Mouse (Mus musculus): ENCODE measurements around the gene Insm1. TPM values are rescaled to one million over a fixed set of nuclear protein-coding genes. Genes with fewer than 3 reads are reported as not detected.

Insm1 gene
- 1.2 and 1.4 TPM in 2 replicates for polyA plus RNA-seq (2012; rRNA removed)

GRCm38 (mm10) chr2:146221076-146221928 lies at the start of gene Insm1:
TSS of gene Insm1 (plus strand) at chr2:146221921.
- WGBS: 1% methylated on average over 80 of the region's 86 CpGs
- no peak for DNase-seq (ENCODE audit: low read depth, low spot score)

- no peak for DNase-seq (ENCODE audit: low read depth, low spot score)
- 55% methylated on average over 4 of the region's 4 CpGs for WGBS
Observed at GRCm38 (mm10) chr2:146172106-146172505, 49.6 kb upstream of the Insm1 start.

GRCm38 (mm10) chr2:146174173-146174572 lies 47.5 kb upstream of the Insm1 start:
- no peak for DNase-seq (ENCODE audit: low read depth, low spot score)
- 78% methylated on average over 7 of the region's 7 CpGs for WGBS

DNA sequence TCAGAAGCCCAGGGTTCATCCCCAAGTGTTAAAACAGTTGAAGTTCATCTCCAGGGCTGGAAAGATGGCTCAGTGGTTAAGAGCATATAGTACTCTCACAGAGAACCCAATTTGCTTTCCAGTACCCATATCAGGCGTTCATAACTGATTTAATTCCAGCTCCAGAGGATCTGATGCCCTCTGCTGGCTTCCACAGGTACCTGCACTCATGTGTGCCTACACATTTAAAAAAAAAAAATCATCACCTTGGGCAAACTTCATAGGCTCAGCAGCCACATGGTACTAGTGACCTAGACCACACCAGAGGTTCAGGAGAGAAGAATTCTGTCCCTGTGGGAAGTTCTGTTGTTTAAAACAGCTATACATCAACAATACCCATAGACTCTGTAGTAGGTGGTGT lies 43.0 kb upstream of the Insm1 start:
- 61% methylated on average over 1 of the region's 1 CpGs for WGBS
- DNase-seq (ENCODE audit: low read depth, low spot score): no peak

- WGBS: 84% methylated on average over 24 of the region's 24 CpGs
- no peak for DNase-seq (ENCODE audit: low read depth, low spot score)
Observed at GRCm38 (mm10) chr2:146183830-146184793, 37.6 kb upstream of the Insm1 start.

- 86% methylated on average over 11 of the region's 11 CpGs for WGBS
Observed at GRCm38 (mm10) chr2:146196126-146196525, 25.6 kb upstream of the Insm1 start.

DNA sequence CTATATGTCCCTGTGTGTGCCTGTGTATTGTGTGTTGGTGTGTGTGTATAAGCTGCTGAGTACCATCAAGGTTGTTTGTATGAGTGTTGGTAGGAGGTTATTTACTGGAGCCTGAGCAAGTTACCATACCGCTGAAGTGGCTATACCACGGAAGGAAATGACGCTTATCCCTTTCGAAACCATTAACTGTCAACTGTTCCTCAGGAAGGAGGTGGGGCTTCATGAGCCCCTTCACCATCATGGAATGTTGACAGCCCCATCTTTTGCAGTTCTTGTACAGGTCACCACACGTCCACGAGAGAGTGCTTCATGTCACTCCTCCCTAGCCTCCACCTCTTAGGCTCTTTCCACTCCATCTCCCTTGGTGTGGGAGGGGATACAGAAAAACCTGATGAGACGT lies 23.8 kb upstream of the Insm1 start:
- no peak for DNase-seq (ENCODE audit: low read depth, low spot score)
- 65% methylated on average over 7 of the region's 7 CpGs for WGBS

More at GRCm38 (mm10) chr2:146196126-146196525, 25.6 kb upstream of the Insm1 start:
- no peak for DNase-seq (ENCODE audit: low read depth, low spot score)

DNA sequence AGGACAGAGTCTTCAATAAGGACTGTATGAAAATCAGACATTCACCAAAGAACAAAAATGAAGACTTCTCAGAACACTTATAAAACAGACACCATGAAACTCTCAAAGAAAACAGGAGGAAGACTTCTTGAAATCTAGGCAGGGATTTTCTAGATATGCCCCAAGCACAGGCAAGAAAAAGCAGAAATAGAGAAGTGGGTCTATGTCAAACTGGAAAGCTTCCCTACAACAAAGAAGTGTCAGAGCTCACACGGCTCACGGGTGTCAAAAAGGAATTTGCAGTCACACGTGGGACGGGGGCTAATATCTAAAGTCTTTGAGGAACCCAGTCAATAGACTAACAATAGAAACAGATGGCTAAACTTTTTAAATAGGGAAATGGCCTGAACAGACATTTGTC lies 10.8 kb upstream of the Insm1 start:
- 68% methylated on average over 4 of the region's 4 CpGs for WGBS
- no peak for DNase-seq (ENCODE audit: low read depth, low spot score)

GRCm38 (mm10) chr2:146214715-146215114 lies 7.0 kb upstream of the Insm1 start:
- 2% methylated on average over 9 of the region's 9 CpGs for WGBS

DNA sequence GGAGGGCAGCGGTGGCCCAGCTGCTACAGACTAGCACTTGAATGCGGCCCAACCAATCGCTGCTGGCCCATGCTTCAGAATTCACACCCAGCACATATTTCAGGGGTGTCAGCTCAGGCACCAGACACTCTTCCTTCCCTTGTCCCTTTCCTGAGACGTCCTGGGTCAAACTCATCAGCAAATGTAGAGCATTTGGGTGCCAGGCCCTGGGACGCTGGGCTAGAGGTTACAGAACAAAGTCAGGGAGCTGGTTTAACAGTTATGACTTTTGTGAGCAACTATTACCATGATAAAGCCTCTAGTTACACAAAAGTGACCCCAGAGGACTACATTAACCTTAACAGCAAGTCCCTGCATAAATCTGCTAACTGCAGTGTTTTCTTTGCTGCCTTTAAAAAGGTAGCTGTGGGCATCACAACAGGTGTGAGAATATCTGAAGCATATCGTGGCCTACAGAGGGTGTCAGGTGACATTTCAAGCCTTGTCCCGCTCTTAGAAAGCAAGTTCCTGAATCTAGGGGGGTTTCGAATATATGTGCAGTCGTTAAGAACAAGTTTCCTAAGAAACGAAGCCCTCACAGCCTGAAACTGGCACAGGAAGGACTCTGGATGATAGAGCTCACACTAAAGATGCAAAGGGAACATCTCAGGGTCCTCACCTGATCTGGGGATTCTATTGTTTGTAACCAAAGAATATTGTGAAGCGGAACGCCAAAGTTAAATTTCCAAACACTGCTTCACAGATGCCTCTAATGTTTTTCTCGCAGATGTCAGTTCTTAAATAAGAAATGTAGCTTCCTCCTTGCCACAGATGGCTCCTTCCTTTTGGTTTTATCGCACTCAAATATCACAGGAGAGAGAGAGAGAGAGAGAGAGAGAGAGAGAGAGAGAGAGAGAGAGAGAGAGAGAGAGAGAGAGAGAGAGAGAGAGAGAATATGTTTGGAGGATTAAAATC lies 5.3 kb upstream of the Insm1 start:
- WGBS: 31% methylated on average over 14 of the region's 14 CpGs
- no peak for DNase-seq (ENCODE audit: low read depth, low spot score)

More at GRCm38 (mm10) chr2:146214715-146215114, 7.0 kb upstream of the Insm1 start:
- DNase-seq (ENCODE audit: low read depth, low spot score): no peak

DNA sequence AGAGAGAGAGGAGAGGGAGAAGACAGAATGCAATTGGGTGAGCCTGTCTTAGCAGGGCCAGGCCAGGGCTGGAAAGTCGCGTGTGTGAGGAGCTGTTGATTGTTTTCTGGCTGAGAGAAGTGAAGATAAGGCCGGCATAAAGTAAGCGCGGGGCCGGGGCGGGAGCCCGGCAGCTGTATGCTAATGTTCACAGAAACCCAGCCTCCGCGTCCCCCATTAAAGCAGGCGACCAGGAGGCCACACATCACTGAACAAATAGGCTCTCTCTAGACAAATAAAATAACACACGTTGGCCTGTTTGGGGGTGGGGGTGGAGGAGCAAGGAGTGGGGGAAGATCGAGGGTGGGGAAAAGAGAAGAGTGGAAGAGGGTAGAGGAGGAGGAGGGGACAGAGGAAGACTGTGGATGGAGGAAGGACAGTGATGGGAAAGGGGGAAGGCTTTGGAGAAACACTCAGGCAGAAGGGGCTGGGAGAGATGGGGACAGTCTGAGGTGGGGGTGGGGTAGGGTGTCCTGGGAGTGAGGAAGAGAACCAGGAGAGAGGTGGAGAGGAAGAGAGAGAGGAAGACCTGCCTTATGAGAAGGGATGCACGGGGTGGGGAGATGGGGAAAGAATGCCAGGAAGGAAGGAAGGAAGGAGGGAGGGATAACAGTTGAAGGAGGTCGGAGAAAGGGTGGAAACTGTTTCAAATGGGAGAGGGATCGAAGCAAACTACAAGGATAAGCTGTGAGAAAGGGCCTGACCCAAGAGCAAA lies 4.3 kb upstream of the Insm1 start:
- WGBS: 4% methylated on average over 16 of the region's 16 CpGs
- DNase-seq (ENCODE audit: low read depth, low spot score): no peak

GRCm38 (mm10) chr2:146218161-146218691 lies 3.5 kb upstream of the Insm1 start:
- WGBS: 3% methylated on average over 40 of the region's 40 CpGs
- no peak for DNase-seq (ENCODE audit: low read depth, low spot score)

DNA sequence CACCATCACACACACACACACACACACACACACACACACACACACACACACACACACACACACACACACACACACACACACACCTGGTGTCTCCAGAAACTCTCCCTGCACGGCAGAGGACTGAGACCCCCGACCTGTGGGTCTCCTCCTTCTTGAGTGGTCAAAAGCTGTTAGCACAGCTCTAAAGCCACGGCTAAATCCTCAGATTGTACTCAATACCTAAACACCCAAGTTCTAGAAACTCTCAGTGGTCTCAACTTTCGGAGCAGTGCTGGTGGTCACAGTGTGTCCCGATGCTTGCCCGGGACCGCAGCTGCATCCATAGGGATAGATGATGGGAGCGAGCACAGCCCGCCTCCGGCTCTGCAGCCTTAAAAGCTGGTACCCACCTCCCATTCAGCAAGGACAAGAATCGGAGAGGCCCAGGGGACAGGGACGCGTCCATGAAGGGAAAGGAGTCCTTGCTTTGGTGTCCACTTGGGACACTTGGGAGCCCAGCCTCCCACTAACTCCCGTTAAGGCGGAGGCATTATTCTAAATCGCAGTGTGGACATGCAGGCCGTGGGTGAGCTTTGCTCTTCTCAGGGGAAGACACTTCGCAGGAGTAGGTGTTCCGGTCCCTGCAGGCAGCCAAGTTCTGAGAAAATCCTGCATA lies 2.7 kb upstream of the Insm1 start:
- WGBS: 8% methylated on average over 19 of the region's 19 CpGs
- DNase-seq (ENCODE audit: low read depth, low spot score): no peak

DNA sequence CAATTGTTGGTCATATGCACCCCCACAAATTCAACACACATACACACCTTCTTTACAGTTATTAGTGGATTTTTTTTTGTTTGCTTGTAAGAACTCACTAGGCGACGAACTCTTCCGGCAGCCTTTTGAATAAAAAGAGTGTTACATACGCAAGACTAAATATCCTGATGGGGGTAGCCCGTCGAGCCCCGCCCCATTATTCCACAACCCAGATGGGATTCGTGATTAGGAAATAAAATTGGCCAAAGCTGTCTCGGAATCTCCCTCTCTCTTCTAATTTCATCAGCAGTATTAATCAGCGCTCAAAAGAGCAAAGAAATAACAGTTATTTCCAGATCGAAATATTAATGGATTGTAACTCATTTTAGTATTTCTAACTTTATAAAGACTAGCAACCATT lies 1.9 kb upstream of the Insm1 start:
- WGBS: 21% methylated on average over 11 of the region's 11 CpGs
- no peak for DNase-seq (ENCODE audit: low read depth, low spot score)

GRCm38 (mm10) chr2:146220591-146221075 lies 1.1 kb upstream of the Insm1 start:
- 7% methylated on average over 24 of the region's 24 CpGs for WGBS
- no peak for DNase-seq (ENCODE audit: low read depth, low spot score)

DNA sequence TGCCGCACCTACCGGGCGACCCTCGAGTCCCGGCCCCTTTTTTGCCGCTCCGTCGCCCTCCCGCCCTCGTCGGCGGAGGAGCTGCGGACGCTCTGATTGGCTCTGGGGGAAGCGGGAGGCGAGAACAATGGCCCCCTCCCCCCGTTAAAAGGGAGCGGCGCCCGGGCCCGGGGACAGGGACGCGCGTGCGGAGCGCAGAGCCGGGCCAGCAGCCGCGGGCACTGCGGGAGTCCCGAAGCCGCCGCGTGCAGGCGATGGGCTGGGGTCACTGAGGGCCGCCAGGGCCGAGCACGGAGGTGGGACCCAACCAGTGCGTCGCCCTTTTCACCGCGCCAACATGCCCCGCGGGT lies 183 bp downstream of the Insm1 start:
- no peak for DNase-seq (ENCODE audit: low read depth, low spot score)
- under 1% methylated on average over 43 of the region's 44 CpGs for WGBS

DNA sequence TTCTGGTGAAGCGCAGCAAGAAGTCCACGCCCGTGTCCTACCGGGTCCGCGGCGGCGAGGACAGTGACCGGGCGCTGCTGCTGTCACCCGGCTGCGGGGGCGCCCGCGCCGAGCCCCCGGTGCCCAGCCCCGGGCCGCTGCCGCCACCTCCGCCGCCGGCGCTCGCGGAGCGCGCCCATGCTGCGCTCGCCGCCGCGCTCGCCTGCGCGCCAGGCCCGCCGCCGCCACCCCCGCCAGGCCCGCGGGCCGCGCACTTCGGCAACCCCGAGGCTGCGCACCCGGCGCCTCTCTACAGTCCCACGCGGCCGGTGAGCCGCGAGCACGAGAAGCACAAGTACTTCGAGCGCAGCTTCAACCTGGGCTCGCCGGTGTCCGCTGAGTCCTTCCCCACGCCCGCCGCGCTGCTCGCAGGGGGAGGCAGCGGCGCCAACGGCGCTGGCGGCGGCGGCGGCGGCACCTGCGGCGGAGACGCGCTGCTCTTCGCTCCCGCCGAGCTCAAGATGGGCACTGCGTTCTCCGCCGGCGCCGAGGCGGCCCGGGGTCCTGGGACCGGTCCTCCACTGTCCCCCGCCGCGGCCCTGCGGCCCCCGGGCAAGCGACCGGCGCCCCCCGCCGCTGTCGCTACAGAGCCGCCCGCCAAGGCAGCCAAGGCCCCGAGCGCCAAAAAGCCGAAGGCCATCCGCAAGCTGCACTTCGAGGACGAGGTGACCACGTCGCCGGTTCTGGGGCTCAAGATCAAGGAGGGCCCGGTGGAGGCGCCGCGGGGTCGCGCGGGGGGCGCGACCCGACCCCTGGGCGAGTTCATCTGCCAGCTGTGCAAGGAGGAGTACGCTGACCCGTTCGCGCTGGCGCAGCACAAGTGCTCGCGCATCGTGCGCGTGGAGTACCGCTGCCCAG lies 806 bp downstream of the Insm1 start:
- under 1% methylated on average over 128 of the region's 133 CpGs for WGBS
- DNase-seq (ENCODE audit: low read depth, low spot score): no peak
